Mouse (Mus musculus) layer of hippocampus, postnatal 36 days (tissue): ENCODE results near the gene Sirt6. TPM values are rescaled to one million over a fixed set of nuclear protein-coding genes. Genes with fewer than 3 reads are reported as not detected.

Experiments
- DNase-seq, 2 experiments: peaks; one replicate each; pipeline ENCODE4 v3.0.0; 2022
- total RNA-seq, 2 experiments: library from RNA; stranded (reverse); gene quantifications; 2 replicates each; pipeline ENCODE4 v1.2.3; 2021

The Sirt6 gene
- total RNA-seq, 2 experiments from 2014 or later = 26.2 to 27.9 TPM

DNA sequence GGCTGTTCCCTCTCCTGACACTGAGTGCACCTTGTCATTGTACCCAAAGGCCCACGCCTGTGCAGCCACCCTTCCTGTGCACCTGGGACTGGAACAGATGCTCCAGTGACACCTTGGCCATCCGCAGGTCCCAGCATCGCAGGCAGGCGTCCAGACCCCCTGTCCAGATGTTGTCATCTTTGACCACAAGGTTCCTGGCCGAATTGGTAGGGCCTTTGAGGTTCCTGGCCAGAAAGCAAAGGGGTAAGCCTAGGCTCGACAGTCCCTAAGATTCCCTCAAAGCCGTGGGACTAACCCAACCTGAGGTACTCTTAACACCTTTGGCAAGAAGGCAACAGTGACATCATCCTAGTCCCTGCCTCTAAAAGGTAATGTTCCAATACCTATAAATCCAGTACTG lies 35.0 kb downstream of the Sirt6 start:
- no peak for DNase-seq

DNA sequence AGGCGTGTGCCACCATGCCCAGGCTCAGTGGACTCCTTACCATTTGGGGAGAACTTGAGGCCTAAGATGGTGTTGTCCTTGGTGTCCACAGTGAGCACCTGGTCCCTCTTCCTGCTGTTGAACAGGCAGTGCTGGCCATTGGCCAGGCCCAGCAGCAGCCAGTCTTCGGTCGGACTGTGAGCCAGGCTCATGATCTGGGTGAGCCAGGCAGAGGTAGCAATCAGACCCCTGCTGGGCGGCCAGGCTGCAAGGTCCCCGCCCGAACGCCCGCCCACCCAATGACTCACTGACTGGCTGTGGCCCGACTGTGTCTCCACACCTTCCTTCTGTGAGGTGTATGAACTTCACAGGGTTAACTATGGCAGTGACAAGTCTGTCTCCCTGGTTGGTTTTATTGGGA lies 35.8 kb downstream of the Sirt6 start:
- no peak for DNase-seq

DNA sequence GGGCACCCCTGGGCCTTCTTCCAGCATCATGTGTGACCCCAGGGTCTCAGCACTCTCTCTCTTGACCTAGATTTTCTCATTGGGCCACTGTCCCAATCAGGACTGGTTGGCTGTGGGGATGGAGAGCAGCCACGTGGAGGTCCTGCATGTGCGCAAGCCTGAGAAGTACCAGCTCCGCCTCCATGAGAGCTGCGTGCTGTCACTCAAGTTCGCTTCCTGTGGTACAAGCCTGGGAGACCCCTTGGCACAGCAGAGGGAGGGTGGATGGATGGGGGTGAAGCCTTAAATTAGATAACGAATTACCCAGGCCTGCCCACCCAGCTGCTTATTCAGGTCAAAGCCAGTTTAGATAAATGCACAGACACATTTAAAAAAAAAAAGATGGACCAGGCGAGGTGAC lies 38.9 kb downstream of the Sirt6 start:
- no peak for DNase-seq

DNA sequence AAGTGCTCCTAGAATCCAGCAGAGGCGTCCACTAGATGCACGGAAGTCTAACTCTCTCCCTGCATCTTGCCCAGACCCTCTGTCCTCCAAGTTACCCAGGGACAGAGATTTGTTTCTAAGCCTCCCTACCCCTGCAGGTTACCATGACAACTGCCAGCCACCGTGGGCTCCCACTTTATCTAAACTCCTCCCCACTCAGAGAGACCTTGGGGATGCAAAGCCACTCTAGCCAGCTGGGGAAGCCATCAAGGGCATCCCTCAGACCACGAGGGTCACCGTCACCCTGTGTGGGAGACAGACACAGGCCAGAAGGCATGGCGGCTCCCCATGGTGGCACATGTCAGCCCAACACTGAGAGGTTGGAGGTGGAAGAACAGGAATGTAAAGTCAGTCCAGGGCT lies 44.2 kb downstream of the Sirt6 start:
- no peak for DNase-seq

DNA sequence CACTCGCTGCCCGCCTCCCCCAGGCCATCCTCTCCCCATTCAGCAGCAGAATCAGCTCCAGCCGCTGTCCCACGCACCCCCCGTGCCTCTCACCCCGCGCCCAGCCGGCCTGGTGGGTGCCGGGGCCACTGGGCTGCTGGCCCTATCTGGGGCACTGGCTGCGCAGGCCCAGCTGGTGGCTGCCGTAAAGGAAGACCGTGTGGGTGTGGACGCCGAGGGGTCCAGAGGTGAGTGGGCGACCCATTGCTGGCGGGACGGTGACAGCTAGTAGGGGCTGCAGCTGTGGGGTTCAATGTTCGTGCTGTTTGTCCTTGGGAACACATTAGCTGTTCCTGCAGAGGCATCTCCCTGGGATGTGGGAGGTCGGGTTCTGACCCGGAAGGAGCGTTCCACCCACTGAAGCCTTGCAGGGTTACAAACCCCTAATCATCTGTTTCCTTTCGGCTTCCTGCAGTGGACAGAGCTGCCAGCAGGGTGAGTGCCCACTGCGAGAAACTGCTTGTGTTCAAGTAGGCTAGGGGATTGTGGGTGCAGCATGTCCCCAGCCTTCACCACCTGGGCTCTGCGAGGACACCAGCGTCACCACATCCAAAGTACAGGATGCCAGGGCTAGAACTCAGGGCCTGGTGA lies 47.0 kb downstream of the Sirt6 start:
- no peak for DNase-seq

DNA sequence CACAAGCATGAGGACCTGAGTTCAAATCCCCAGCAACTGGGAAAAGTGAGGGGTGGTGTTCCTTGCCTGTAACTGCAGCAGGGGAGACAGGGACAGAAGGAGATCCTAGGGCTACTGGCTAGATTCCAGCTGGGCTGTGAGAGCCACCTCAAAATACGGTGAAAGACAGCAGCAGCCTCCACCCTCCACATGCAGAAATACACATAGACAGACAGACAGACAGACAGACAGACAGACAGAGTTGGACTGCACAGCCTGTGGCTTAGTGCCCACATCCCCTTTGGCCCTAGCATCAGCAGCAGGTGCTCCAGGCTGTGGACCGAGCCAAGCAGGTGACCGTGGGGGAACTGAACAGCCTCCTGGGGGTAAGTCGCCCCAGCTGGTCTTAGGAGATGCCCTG lies 47.6 kb downstream of the Sirt6 start:
- no peak for DNase-seq

DNA sequence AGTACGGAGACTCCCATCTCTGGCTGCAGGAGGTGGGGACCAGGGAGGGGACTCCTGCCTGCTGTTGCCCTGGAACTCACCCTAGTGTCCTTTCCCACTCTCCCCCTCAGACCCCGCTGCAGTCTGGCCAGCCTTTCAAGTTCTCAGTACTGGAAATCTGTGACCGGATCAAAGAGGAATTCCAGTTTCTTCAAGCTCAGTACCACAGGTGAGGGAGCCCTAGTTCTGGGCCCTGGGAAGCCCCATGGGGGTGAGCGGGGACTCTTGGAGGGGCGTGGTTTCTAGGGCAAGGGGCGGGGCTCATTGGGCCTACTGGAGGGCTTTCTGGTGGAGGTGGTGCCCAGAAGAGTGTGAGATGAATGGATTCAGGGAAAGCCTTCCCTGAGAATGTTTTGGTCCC lies 51.9 kb downstream of the Sirt6 start:
- DNase-seq = no peak

DNA sequence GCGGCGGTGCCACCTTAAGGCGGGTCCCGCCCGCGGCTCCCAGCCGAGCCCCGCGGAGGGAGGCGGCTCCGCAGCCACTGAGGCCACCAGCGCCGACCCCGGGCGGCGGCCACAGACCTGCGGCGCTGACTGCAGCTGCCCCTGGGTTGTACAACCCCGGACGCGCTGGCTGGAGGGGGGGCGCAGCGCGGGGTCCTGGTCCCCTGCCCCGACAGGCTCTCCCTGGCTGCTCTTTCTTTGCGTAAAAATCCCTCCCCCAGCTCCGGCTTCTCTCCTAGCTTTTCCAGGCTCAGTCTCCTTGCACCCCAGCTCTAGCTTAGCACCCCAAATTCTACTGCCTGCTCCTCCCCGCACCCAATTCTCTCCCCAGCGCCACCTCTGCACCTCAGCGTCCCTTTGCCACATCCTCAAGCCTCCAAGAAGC lies 52.4 kb downstream of the Sirt6 start:
- peak in 1 of 2 experiments; percentile 51 for DNase-seq

DNA sequence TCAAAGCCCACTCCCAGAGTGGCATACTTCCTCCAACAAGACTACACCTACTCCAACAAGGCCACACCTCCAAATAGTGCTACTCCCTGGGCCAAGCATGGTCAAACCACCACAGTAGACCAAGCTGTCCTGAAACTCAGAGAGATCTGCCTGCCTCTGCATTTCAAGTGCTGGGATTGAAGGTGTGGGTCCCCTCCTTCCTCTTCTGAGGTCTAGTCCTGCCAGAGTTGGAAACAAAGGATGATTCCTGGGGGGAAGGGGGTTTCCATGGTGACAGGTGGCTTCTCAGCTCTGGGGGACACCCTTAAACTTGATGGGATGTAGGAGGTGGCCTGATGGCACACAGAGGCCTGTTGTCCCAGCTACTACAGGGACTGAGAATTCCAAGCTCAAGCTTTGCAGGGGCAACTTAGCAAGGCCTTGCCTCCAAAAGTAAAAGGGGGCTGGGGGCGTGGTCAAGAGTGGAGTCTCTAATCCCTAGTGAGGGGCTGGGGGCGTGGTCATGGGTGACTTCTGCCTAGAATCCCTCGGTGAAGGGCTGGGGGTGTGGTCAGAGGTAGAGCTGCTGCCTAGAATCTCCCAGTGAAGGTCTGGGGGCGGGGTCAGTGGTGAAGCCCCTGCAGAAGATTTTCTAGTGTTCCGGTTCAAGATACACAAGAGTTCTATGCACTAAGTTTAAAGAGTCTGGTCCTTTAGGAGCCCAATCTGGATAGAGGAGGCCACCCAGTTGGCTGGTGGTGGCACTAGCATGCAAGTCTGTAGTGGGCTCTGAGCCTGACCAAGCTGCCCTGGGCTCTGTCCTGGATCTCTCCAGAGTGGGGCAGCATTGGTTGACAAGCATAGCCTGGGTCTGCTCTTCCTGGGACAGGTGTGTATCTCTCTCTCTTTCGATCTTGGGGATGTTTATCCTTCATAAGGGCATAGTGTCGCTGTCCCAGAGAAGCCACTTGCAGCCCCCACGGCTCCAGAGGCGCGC lies 53.2 kb downstream of the Sirt6 start, which contains the start of gene Tle2:
Gene Tle2, plus strand, starts transcription at position 481 of the 976 bp plus-strand sequence.
- peak in 1 of 2 experiments; percentile 3 for DNase-seq

DNA sequence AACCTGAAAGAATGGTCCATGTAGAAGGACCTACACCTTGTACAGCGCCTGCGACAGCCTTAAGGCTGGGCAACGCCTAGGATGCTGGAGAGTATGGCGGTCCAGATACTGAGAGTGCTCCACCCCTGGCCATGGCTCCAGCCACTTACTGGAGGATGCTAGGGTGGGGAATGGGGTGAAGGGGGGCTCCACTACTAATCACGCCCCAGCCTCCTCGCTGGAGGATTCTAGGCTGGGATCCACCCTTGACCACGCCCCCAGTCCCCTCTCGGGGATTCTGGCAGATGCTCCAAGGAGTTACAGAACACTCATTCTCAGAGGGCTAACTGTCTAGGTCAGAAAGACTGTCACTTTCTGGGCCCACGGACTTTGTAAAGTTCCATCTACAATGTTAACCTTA lies 54.6 kb downstream of the Sirt6 start:
- DNase-seq = no peak

DNA sequence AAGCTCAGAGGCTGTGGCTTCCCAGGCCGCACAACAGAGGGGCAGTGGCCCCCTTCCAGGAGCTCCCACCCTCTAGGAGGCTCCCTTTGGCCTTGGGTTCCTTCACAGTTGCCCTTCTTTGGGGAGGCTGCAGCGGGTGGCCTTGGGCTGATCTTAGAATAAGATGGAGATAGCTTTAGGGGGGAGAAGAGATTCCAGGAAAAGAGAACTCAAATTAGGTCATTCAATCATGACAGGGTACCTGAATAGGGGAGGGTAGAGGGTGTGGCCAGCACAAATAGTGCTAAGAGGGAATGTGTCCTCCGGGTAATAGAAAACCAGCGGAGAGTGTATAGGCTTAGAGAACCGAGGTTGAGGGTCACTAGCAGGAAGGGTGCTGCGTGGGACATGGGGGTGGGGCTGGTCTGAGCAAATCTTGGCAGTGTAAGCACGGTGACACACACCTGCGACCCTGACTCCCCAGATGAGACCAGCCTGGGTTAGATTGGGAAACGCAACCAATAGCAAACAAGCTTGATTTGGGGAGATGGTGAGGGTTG lies 55.4 kb downstream of the Sirt6 start:
- DNase-seq = no peak

Other genes with a start within 250 kb of the Sirt6 start
- 10 to 100 TPM; 61.5 to 68.9 TPM for gene Fzr1, start 249.3 kb downstream of the Sirt6 start, total RNA-seq
- 10 to 100 TPM; 72.5 to 76.9 TPM for gene Dohh, start 243.4 kb downstream of the Sirt6 start, total RNA-seq
- 1 to 10 TPM; 4.0 to 6.6 TPM for gene Gm48551, start 243.3 kb downstream of the Sirt6 start, total RNA-seq
- gene Gm48552, start 238.8 kb downstream of the Sirt6 start, total RNA-seq = 1 to 10 TPM; 4.5 to 7.1 TPM
- 1 to 10 TPM; 1.6 to 1.7 TPM for gene Smim24, start 234.7 kb downstream of the Sirt6 start, total RNA-seq
- gene Nfic, start 172.2 kb downstream of the Sirt6 start, total RNA-seq = 10 to 100 TPM; 55.3 to 55.8 TPM
- 100 to 1,000 TPM; 273 to 281 TPM for gene Celf5, start 145.1 kb downstream of the Sirt6 start, total RNA-seq
- 10 to 100 TPM; 77.1 to 90.0 TPM for gene Ncln, start 131.4 kb downstream of the Sirt6 start, total RNA-seq
- gene S1pr4, start 127.7 kb downstream of the Sirt6 start, total RNA-seq = under 1 TPM; 0.40 to 0.65 TPM
- 1 to 10 TPM; 3.0 to 3.4 TPM for gene Gna15, start 103.6 kb downstream of the Sirt6 start, total RNA-seq
- 100 to 1,000 TPM; 113 to 117 TPM for gene Gna11, start 82.6 kb downstream of the Sirt6 start, total RNA-seq
- gene Aes, start 68.3 kb downstream of the Sirt6 start, total RNA-seq = 100 to 1,000 TPM; 667 to 720 TPM
- gene Tle2, start 53.2 kb downstream of the Sirt6 start, total RNA-seq = 10 to 100 TPM; 33.2 to 33.9 TPM
- gene Tle6, start 26.7 kb downstream of the Sirt6 start, total RNA-seq = 1 to 10 TPM; 1.3 to 3.0 TPM
- 1 to 10 TPM; 3.6 to 3.9 TPM for gene BC025920, start 21.5 kb downstream of the Sirt6 start, total RNA-seq
- gene Ankrd24, start 743 bp upstream of the Sirt6 start, total RNA-seq = 10 to 100 TPM; 31.6 to 41.0 TPM
- gene Gm10778, start 21.3 kb upstream of the Sirt6 start, total RNA-seq = 1 to 10 TPM; 3.8 to 4.9 TPM
- gene Zfp433, start 77.0 kb upstream of the Sirt6 start, total RNA-seq = 1 to 10 TPM; 7.8 to 9.1 TPM
- 10 to 100 TPM; 10.3 to 11.3 TPM for gene Gm3055, start 143.4 kb upstream of the Sirt6 start, total RNA-seq
- 1 to 10 TPM; 2.6 to 3.8 TPM for gene Gm4767, start 184.4 kb upstream of the Sirt6 start, total RNA-seq
- 1 to 10 TPM; 3.0 to 3.7 TPM for gene Gm32687, start 236.1 kb upstream of the Sirt6 start, total RNA-seq